In the genomic region with DNA sequence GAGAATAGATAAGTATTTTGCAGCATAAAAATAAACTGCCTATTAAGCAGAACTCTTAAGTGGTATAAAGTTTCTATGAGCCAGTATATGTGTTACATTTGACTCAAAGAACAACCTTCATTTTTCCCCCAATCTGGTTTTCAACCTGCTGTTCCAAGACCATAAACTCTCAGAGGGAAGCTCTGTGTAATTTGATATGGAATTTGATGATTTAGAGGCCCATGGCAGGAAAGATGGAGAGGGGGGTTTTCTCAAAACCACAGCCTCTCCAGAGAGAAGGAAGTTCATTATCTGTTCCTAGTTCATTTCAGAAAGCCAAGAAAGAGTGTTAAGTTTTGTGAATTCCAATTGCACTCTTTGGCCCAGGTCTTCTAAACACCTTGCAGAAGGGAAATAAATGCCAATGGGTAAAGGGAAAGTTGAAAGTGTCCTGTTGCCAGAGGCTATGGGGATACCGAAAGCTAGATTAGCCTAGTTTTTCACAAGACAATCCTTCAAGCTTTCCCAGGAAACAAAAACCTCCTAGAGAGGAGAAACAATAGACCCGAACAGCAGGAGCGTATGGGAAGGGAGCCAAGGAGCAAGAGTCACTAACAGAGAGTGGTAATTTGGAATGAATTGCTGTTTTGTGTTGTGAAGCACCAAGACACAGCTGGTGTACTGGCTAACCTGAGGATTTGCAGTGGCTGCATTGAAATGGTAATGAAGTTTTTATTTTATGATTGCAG, we compare ENCODE assay signal across 8 mouse cellular contexts.
DNase-seq lines count a peak whose midpoint lies in the region; ATAC-seq lines count a peak whose summit lies in the region.

No protein-coding gene starts in this region.

- no peaks in the 10 kb centered on the region for H3K27me3 ChIP-seq in midbrain, embryonic 11.5 days (ENCODE audit: control insufficient read depth, insufficient read depth, low read length)
- no peaks in the 10 kb centered on the region for H3K27me3 ChIP-seq in midbrain, embryonic 15.5 days (replicated peaks)
- no peaks in the 10 kb centered on the region for H3K27me3 ChIP-seq in embryonic facial prominence, embryonic 13.5 days
- H3K27me3 ChIP-seq in kidney, embryonic 15.5 days = no peaks in the 10 kb centered on the region
- H3K27me3 ChIP-seq in neural tube, embryonic 15.5 days (replicated peaks) = no peaks in the 10 kb centered on the region

- H3K36me3 ChIP-seq in midbrain, embryonic 11.5 days (ENCODE audit: control insufficient read depth, insufficient read depth, low read length) = no peaks in the 10 kb centered on the region
- no peaks in the 10 kb centered on the region for H3K36me3 ChIP-seq in midbrain, embryonic 15.5 days (replicated peaks)
- no peaks in the 10 kb centered on the region for H3K36me3 ChIP-seq in embryonic facial prominence, embryonic 13.5 days
- no peaks in the 10 kb centered on the region for H3K36me3 ChIP-seq in kidney, embryonic 15.5 days
- H3K36me3 ChIP-seq in neural tube, embryonic 15.5 days = no peaks in the 10 kb centered on the region

- H3K4me1 ChIP-seq in midbrain, embryonic 11.5 days (ENCODE audit: control insufficient read depth, insufficient read depth, low read length) = peaks cover 3% of the 10 kb centered on the region; the same call in 1 of the 2 replicates
- no peaks in the 10 kb centered on the region for H3K4me1 ChIP-seq in midbrain, embryonic 15.5 days
- H3K4me1 ChIP-seq in embryonic facial prominence, embryonic 13.5 days = peaks cover 19% of the 10 kb centered on the region
- H3K4me1 ChIP-seq in kidney, embryonic 15.5 days = peaks cover 17% of the 10 kb centered on the region
- H3K4me1 ChIP-seq in neural tube, embryonic 15.5 days = peaks cover 8% of the 10 kb centered on the region

- H3K27ac ChIP-seq in midbrain, embryonic 11.5 days (ENCODE audit: low read depth, low read length) = no peak overlapping the region
- no peak overlapping the region for H3K27ac ChIP-seq in midbrain, embryonic 15.5 days
- H3K27ac ChIP-seq in embryonic facial prominence, embryonic 13.5 days = peak overlapping the region; percentile 28; the same call in 1 of the 2 replicates
- peak overlapping the region; percentile 69 for H3K27ac ChIP-seq in kidney, embryonic 15.5 days
- H3K27ac ChIP-seq in neural tube, embryonic 15.5 days (replicated peaks) = peak overlapping the region; percentile 28; the same call in 1 of the 2 replicates

- no peak overlapping the region for H3K4me3 ChIP-seq in midbrain, embryonic 11.5 days (ENCODE audit: low read depth, low read length)
- H3K4me3 ChIP-seq in midbrain, embryonic 15.5 days = no peak overlapping the region
- no peak overlapping the region for H3K4me3 ChIP-seq in embryonic facial prominence, embryonic 13.5 days
- no peak overlapping the region for H3K4me3 ChIP-seq in kidney, embryonic 15.5 days (replicated peaks)
- H3K4me3 ChIP-seq in neural tube, embryonic 15.5 days (replicated peaks) = no peak overlapping the region

- no peak overlapping the region for H3K9ac ChIP-seq in midbrain, embryonic 11.5 days (ENCODE audit: low read length)
- no peak overlapping the region for H3K9ac ChIP-seq in midbrain, embryonic 15.5 days
- H3K9ac ChIP-seq in embryonic facial prominence, embryonic 13.5 days = no peak overlapping the region
- no peak overlapping the region for H3K9ac ChIP-seq in kidney, embryonic 15.5 days
- H3K9ac ChIP-seq in neural tube, embryonic 15.5 days (replicated peaks) = no peak overlapping the region

- no peak overlapping the region for H3K4me2 ChIP-seq in midbrain, embryonic 11.5 days
- no peak overlapping the region for H3K4me2 ChIP-seq in midbrain, embryonic 15.5 days
- no peak overlapping the region for H3K4me2 ChIP-seq in embryonic facial prominence, embryonic 13.5 days
- H3K4me2 ChIP-seq in kidney, embryonic 15.5 days = no peak overlapping the region
- H3K4me2 ChIP-seq in neural tube, embryonic 15.5 days = no peak overlapping the region

- no peaks in the 10 kb centered on the region for H3K9me3 ChIP-seq in midbrain, embryonic 11.5 days (ENCODE audit: control insufficient read depth, low read length)
- no peaks in the 10 kb centered on the region for H3K9me3 ChIP-seq in midbrain, embryonic 15.5 days
- H3K9me3 ChIP-seq in embryonic facial prominence, embryonic 13.5 days = no peaks in the 10 kb centered on the region
- H3K9me3 ChIP-seq in kidney, embryonic 15.5 days (replicated peaks) = no peaks in the 10 kb centered on the region
- H3K9me3 ChIP-seq in neural tube, embryonic 15.5 days (replicated peaks) = no peaks in the 10 kb centered on the region

- DNase-seq in midbrain, embryonic 11.5 days (ENCODE audit: low spot score, missing footprints) = peak; percentile 79
- no peak for DNase-seq in left cerebral cortex, adult 18-20 months (ENCODE audit: low spot score in 2 of 2)
- DNase-seq in frontal cortex, postnatal 14 days (ENCODE audit: low spot score in 2 of 2) = no peak
- no peak for DNase-seq in adrenal gland, postnatal 25 days

- WGBS in midbrain, embryonic 11.5 days = 5% methylated on average over 3 of the region's 3 CpGs
- 6% methylated on average over 3 of the region's 3 CpGs for WGBS in midbrain, embryonic 15.5 days
- 21% methylated on average over 3 of the region's 3 CpGs for WGBS in embryonic facial prominence, embryonic 13.5 days
- WGBS in kidney, embryonic 15.5 days = 15% methylated on average over 3 of the region's 3 CpGs
- WGBS in neural tube, embryonic 15.5 days = 7% methylated on average over 3 of the region's 3 CpGs

- ATAC-seq in midbrain, embryonic 11.5 days (ENCODE audit: low FRiP score) = peak; percentile 78; the same call in 1 of the 2 replicates
- no peak for ATAC-seq in midbrain, embryonic 15.5 days (replicated peaks)
- ATAC-seq in embryonic facial prominence, embryonic 13.5 days (ENCODE audit: insufficient number of reproducible peaks, insufficient read depth, low FRiP score, low TSS enrichment, low read depth) = no peak
- no peak for ATAC-seq in kidney, embryonic 15.5 days (replicated peaks; ENCODE audit: low FRiP score)
- ATAC-seq in neural tube, embryonic 15.5 days (ENCODE audit: low FRiP score) = peak; percentile 41; the same call in 1 of the 2 replicates

Comparison
In these comparisons a context has a peak if more than half of its experiments do, and no peak if none do; other contexts are left out.
1. ATAC-seq: peak in midbrain, embryonic 11.5 days (single experiment) and neural tube, embryonic 15.5 days (single experiment); none in midbrain, embryonic 15.5 days (single experiment), embryonic facial prominence, embryonic 13.5 days (single experiment) and kidney, embryonic 15.5 days (single experiment).
2. H3K27ac ChIP-seq: peak in embryonic facial prominence, embryonic 13.5 days (single experiment), kidney, embryonic 15.5 days (single experiment) and neural tube, embryonic 15.5 days (single experiment); none in midbrain, embryonic 11.5 days (single experiment) and midbrain, embryonic 15.5 days (single experiment).